Mouse (Mus musculus): ENCODE results near the gene Ddx55.

GRCm38 (mm10) chr5:124509200-124509599 lies 43.5 kb upstream of the Ddx55 start:
- TF ChIP-seq CTCF (IDR thresholded peaks at IDR 0.05): no peak
- TF ChIP-seq EP300 (IDR thresholded peaks at IDR 0.05; ENCODE audit: insufficient read depth, low read depth, low read length): no peak
- no peak for TF ChIP-seq POLR2A (IDR thresholded peaks at IDR 0.05; ENCODE audit: insufficient read depth, low read depth, low read length)

All from heart, adult 2 months (tissue).